Mouse (Mus musculus): Measurements from ENCODE around the gene Gm21731. TPM values are rescaled to one million over a fixed set of nuclear protein-coding genes. Genes with fewer than 3 reads are reported as not detected.
"Not testable (repeated sequence)": the region's sequence is repeated elsewhere in the genome, so short reads cannot be mapped to it uniquely, and the experiment has no call there.

Gene Gm21731
- polyA plus RNA-seq (2016; fragmentation: Nextera tagmentation; extraction: Ambion mirVana): not detected in 2 replicates

DNA sequence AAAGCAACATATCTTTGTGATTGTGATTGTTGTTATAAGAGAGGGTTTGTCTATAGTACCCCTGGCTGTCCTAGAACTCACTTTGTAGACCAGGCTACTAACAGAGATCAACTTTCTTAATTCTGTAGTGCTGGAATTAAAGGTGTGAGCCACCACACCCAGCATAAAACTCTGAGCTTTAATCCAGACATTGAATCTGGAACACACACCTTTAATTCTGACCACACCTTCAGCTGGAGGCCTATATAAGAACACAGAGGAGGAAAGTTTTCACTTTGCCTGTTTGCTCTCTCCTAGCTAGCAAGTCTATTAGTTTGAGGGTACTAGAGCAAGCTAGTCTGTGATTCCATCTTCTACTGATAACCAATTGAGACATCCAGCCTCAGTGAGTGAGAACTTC, at the start of gene Gm21731:
Gm21731 (plus strand) TSS at position 301 of the 400 bp plus-strand sequence.
- not testable (repeated sequence) for H3K4me1 ChIP-seq; DNase-seq (ENCODE audit: extremely low spot score, low spot score); H3K36me3 ChIP-seq (replicated peaks); H3K27me3 ChIP-seq (ENCODE audit: poor library complexity, severe bottlenecking); H3K9me3 ChIP-seq; H3K4me3 ChIP-seq; H3K27ac ChIP-seq

DNA sequence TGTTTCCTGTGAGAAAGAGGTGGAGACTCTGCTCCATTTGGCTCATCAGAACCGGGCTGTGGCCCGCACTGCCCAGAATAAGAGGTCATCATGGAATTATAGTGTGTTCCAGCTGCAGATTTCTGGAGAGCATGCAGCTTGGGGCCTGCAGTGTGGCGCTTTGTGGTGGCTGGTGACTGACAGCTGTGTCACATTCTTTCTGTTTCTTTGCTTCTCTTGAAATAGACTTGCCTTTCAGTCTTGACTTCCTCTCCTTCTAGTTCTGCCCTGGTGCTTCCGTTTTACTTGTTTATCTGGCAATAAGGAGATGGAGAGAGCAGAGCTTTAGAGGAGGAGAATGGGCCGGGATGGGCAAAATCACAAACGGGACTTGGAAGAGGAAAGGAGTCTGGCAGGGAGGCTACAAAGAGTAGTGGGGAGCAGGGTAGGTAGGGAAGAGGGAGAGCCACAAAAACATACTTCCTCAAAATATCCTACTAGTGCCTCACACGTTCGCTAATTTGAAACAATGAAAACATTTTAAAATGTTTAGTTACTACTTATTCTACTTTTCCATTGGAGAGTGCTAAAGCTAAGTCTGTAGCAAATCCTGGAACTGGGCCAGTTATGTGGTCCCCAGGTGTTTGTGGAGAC, 42.6 kb upstream of the Gm21731 start:
- H3K27ac ChIP-seq; H3K9me3 ChIP-seq; H3K27me3 ChIP-seq (ENCODE audit: poor library complexity, severe bottlenecking); H3K4me3 ChIP-seq; DNase-seq (ENCODE audit: extremely low spot score, low spot score); H3K4me1 ChIP-seq; H3K36me3 ChIP-seq (replicated peaks): not testable (repeated sequence)
- 90% methylated on average over 7 of the region's 8 CpGs for WGBS

DNA sequence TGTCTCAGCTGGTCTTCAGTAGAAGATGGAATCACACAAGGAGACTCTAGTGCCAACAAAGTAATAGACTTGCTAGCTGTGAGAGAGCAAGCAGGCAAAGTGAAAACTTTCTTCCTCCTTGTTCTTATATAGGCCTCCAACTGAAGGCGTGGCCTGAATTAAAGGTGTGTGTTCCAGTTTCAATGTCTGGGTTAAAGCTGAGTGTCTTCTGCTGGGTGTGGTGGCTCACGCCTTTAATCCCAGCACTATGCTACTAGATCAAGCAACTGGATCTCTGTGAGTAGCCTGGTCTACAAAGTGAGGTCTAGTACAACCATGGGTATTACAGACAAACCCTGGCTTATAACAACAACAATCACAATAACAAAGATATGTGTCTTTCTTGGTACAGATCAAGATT, 23.1 kb upstream of the Gm21731 start, which contains the start of gene Gm21762:
Gm21762 (minus strand) TSS at position 101 of the 400 bp plus-strand sequence.
- H3K4me3 ChIP-seq; H3K36me3 ChIP-seq (replicated peaks); H3K4me1 ChIP-seq; DNase-seq (ENCODE audit: extremely low spot score, low spot score); H3K27ac ChIP-seq; H3K27me3 ChIP-seq (ENCODE audit: poor library complexity, severe bottlenecking); H3K9me3 ChIP-seq: not testable (repeated sequence)
- WGBS: no CpG with 5 or more reads among the region's 2 CpGs

DNA sequence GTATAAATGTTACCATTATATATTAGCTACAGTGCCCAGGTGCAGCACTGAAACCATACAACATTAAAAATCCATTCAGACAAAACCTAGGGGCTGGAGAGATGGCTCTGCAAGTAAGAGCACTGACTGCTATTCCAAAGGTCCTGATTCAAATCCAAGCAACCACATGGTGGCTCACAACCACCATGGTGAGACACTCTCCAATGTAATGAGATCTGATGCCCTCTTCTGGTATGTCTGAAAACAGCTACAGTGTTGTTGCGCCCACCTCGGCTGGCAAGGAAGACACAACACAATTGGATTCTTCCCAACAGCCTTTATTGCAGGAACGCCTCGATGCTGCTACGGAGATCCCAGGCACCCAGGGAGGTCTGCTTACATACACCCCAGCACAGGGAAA, 18.0 kb upstream of the Gm21731 start:
- not testable (repeated sequence) for H3K9me3 ChIP-seq

DNA sequence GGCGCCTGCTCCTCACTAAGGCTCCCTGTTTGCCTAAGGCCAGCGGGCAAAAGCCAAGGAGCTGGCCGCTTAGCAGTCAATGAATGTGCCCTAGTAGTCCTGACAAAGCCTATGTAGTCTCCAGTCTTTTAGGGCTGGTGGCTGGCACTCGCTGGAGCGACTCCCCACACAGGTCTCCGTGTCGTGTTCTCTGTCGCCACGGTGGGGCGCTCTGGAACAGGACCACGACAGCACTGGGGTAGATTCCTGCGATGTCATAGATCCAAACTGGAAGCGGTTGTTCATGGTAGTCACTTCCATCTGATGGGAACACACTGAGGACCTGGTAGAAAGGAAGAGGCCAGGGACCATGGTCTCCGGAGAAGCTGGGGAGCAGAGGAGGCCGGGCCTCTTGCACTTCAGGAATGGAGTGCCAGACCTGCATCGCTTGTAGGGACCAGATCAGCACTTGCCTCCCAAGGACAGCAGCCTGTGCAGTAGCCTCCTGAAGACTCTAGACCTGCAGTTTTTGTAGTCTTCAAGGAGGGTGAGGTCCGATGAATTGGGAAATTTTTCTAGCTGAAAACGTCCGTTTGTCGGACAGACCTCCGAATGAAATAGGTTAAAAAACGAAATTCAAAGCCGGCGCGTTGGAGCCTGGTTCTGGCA, 15.8 kb upstream of the Gm21731 start:
- not testable (repeated sequence) for DNase-seq (ENCODE audit: extremely low spot score, low spot score); H3K27ac ChIP-seq; H3K27me3 ChIP-seq (ENCODE audit: poor library complexity, severe bottlenecking); H3K9me3 ChIP-seq; H3K4me1 ChIP-seq; H3K4me3 ChIP-seq; H3K36me3 ChIP-seq (replicated peaks)
- WGBS: 94% methylated on average over 16 of the region's 25 CpGs

More for the DNA sequence above, 18.0 kb upstream of the Gm21731 start:
- not testable (repeated sequence) for DNase-seq (ENCODE audit: extremely low spot score, low spot score); H3K36me3 ChIP-seq (replicated peaks); H3K4me1 ChIP-seq; H3K27ac ChIP-seq; H3K27me3 ChIP-seq (ENCODE audit: poor library complexity, severe bottlenecking); H3K4me3 ChIP-seq
- 87% methylated on average over 5 of the region's 5 CpGs for WGBS

DNA sequence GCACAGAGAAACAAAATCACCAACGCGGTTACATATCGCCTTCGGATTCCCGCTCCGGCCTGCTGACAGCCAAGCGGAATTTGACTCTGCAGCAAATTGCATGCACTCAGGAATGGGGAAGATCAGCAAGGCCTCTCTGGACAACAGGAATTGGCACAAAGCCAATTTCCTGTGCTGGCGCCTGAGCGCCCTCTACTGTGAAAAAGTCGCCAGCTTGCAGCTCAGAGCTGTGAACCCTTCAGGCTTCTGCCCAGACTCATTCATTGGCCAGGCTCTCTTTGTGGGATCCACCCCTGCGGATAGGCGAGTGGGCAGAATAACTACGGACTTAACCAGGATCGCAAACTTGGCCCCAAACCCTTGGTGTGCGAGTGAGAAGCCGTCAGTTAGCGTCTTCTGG, 7.1 kb upstream of the Gm21731 start:
- WGBS: 96% methylated on average over 17 of the region's 17 CpGs
- DNase-seq (ENCODE audit: extremely low spot score, low spot score); H3K4me1 ChIP-seq; H3K27me3 ChIP-seq (ENCODE audit: poor library complexity, severe bottlenecking); H3K9me3 ChIP-seq; H3K27ac ChIP-seq; H3K4me3 ChIP-seq; H3K36me3 ChIP-seq (replicated peaks): not testable (repeated sequence)

DNA sequence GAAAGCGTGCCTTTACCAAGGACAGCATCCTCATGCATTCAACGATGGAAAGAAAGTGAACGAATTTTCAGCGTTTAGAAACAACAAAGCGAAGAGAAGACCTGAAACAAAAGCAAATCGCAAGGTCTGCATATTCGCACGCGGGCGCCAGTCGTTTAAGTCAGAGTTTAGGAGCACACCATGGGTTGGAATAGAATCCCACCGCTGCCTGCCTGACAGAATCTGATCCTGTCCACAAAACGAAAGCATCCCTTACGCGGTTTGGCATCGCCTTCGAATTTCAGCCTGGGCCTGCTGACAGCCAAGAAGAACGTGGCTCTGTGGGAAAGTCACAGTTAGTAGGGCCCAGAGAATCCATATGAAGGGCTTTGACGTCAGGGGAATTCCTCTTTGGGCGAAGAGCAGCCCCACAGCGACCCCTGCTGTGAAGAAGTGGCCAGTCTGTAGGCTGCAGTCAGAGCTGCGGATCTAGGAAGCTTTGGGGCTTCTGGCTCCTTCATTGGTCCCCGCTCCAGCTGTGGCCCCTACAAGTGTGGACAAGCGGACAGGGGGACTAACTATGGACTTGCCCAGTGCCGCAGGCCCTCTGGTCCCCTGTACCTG, 6.4 kb upstream of the Gm21731 start:
- H3K4me1 ChIP-seq; DNase-seq (ENCODE audit: extremely low spot score, low spot score); H3K36me3 ChIP-seq (replicated peaks); H3K4me3 ChIP-seq; H3K9me3 ChIP-seq; H3K27ac ChIP-seq; H3K27me3 ChIP-seq (ENCODE audit: poor library complexity, severe bottlenecking): not testable (repeated sequence)
- 82% methylated on average over 13 of the region's 25 CpGs for WGBS

DNA sequence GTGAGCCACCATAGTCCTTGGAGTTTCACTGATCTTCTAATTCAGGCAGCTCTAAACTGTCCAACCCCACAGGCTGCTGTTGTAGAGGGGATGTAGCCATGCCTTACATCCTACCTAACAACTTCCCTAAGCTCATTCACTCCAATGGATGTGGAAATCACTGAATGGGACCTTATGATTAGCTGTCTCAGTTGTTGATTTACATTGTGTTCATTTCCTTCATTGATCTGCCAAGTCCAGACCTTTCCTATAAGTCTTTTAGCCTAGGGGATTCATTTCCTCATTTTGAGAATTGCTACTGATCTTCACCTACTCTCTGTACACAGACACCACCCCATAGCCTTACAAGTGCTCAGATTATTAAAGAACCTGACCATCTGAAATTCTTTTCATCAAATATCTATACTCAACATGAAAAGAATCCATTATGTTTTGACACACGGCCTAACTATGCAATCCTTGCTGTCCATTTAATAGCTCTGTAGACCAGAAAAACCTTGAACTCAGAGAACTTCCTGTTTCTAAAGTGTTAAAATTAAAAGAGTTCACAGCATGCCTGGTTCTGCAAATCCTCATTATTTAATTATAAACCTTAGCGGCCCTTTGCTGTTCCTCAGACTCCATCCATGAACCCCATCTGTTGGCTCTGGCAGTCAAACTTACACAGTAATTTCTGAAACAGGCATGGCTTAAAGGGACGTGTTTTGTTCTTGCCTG, 12.5 kb downstream of the Gm21731 start:
- not testable (repeated sequence) for H3K36me3 ChIP-seq (replicated peaks); H3K4me1 ChIP-seq; H3K27ac ChIP-seq; DNase-seq (ENCODE audit: extremely low spot score, low spot score); H3K27me3 ChIP-seq (ENCODE audit: poor library complexity, severe bottlenecking); H3K4me3 ChIP-seq; H3K9me3 ChIP-seq
- 95% methylated on average over 2 of the region's 3 CpGs for WGBS

DNA sequence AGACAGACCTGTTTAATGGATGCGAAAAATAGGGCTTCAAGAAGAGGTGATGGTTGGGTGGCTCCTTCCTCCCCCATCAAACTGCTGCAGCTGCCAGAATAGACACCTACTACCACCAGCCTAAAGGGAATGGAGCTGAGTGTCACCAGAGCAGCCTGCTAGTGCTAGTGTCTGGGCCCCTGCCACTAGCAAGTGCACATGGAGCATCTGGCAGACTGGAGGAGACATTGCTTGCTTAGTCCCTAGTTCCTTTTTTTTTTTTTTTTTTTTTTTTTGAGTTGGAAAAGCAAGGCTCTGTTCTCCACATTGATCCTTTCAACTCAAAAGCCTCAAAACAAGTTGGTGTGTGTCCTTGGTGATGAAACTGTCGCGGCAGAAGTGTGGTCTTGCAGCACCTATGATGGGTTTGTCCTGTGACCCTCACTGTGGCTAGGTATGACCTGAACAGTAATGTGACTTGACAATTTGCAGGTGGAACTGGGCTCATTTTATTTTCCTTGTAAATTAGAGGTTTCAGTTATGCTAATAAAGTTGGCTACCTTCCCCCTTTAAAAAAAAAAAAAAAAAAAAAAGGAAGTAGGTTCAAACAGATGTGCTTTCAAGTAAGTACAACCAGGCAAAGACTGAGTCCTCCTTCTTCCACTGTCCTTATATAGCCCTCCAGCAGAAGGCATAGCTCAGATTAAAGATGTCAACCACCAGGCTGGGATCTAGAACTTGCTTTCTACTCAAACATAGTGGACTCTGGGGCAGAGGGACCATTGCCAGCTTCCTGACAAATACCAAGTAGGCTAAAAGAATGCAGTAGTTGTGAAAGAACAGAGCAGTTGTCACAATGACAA, 20.1 kb downstream of the Gm21731 start:
- H3K27me3 ChIP-seq (ENCODE audit: poor library complexity, severe bottlenecking); DNase-seq (ENCODE audit: extremely low spot score, low spot score); H3K4me1 ChIP-seq; H3K9me3 ChIP-seq; H3K4me3 ChIP-seq; H3K36me3 ChIP-seq (replicated peaks); H3K27ac ChIP-seq: not testable (repeated sequence)
- WGBS: 87% methylated on average over 3 of the region's 3 CpGs

DNA sequence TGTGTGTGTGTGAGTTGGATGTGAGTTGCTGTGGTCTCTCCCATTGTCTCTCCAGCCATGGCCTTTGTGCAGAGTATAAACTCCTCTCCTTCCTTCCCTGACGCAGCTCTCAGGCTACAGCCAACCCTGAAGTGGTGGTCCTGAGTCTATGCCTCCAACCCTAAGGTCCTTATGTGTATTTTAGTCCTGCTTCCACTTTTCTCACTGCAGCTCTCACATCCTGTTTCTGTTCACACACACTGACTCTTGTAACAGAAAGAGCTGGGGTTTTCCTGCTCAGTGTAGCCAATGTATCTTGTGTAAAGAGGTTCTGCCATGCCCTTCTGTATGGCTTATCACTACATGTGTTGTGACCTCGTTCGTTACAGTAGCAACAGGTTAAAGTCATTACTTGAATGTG, 20.8 kb downstream of the Gm21731 start:
- not testable (repeated sequence) for H3K4me3 ChIP-seq; H3K27ac ChIP-seq; H3K36me3 ChIP-seq (replicated peaks); H3K27me3 ChIP-seq (ENCODE audit: poor library complexity, severe bottlenecking); H3K9me3 ChIP-seq; H3K4me1 ChIP-seq; DNase-seq (ENCODE audit: extremely low spot score, low spot score)
- WGBS: 71% methylated on average over 3 of the region's 3 CpGs

DNA sequence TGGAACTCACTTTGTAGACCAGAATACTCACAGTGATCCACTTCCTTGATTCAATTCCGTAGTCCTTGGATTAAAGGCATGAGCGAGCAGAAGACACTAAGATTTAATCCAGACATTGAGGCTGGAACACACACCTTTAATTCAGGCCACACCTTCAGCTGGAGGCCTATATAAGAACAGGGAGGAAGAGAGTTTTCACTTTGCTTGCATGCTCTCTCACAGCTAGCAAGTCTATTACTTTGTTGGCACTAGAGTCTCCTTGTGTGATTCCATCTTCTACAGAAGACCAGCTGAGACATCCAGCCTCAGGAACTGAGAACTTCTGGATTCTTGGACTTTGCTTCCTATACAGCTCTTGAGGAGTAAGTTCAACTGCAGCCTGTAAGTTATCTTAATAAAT, 24.0 kb downstream of the Gm21731 start, which contains the start of gene AF067061:
AF067061 (plus strand) TSS at position 245 of the 400 bp plus-strand sequence.
- not testable (repeated sequence) for H3K27me3 ChIP-seq (ENCODE audit: poor library complexity, severe bottlenecking); H3K27ac ChIP-seq; H3K36me3 ChIP-seq (replicated peaks); DNase-seq (ENCODE audit: extremely low spot score, low spot score); H3K4me3 ChIP-seq; H3K9me3 ChIP-seq; H3K4me1 ChIP-seq
- 89% methylated on average over 2 of the region's 2 CpGs for WGBS

DNA sequence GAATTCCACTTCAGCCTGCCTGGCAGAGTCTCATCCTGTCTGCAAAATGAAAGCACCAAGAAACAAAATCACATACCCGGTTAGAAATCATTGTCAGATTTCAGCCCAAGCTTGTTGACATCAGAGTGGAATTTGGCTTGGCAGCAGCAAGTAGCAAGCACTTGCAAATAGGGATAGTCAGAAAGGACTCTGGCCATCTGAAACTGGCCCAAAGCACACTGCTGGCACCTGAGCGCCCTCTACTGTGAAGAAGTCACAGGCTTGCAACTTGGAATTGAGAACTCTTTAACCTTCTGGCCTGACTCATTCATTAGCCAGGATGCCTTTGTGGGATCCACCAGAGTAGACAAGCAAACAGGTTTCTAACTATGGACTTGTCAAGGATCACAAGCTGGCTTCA, 38.9 kb downstream of the Gm21731 start:
- H3K4me1 ChIP-seq; H3K27me3 ChIP-seq (ENCODE audit: poor library complexity, severe bottlenecking); DNase-seq (ENCODE audit: extremely low spot score, low spot score); H3K27ac ChIP-seq; H3K9me3 ChIP-seq; H3K36me3 ChIP-seq (replicated peaks); H3K4me3 ChIP-seq: not testable (repeated sequence)
- WGBS: 28% methylated on average over 2 of the region's 2 CpGs

All from forebrain, embryonic 10.5 days (tissue).